Mouse (Mus musculus) myocyte (in vitro differentiated cells): ENCODE measurements around the gene Tent5b. TPM values are rescaled to one million over a fixed set of nuclear protein-coding genes. Genes with fewer than 3 reads are reported as not detected.

Experiments used
- H3K27me3 ChIP-seq: one replicate; pipeline ENCODE4 v1.6.1; 2011; ENCODE audit not compliant: control insufficient read depth, insufficient read depth, insufficient read length
- H3K36me3 ChIP-seq: one replicate; pipeline ENCODE4 v1.6.1; 2011; ENCODE audit not compliant: control insufficient read depth, insufficient read depth
- H3K4me2 ChIP-seq: one replicate; pipeline ENCODE4 v1.6.1; 2011; ENCODE audit warnings: low read depth, control low read depth
- H3K4me3 ChIP-seq: one replicate; pipeline ENCODE4 v1.5.1; 2011; ENCODE audit warnings: mild to moderate bottlenecking, control low read depth, moderate library complexity
- H3K79me2 ChIP-seq: one replicate; pipeline ENCODE4 v1.6.1; 2011; ENCODE audit not compliant: control insufficient read depth, insufficient read depth
- H3ac ChIP-seq: one replicate; pipeline ENCODE4 v1.6.1; 2011; ENCODE audit not compliant: control insufficient read depth, insufficient read length
- CEBPB ChIP-seq: IDR thresholded peaks from 2 replicates; pipeline ENCODE4 v1.6.1; 2011; ENCODE audit warnings: mild to moderate bottlenecking, moderate library complexity; ENCODE audit not compliant: poor library complexity, insufficient read depth, severe bottlenecking
- E2F4 ChIP-seq: IDR thresholded peaks from one replicate; pipeline ENCODE4 v1.6.1; 2011; ENCODE audit warnings: mild to moderate bottlenecking, control low read depth, moderate library complexity; ENCODE audit not compliant: insufficient read depth
- MAX ChIP-seq: IDR thresholded peaks from one replicate; pipeline ENCODE4 v1.6.1; 2011; ENCODE audit warnings: low read depth, mild to moderate bottlenecking, control low read depth
- MYOD1 ChIP-seq, 3 experiments: IDR thresholded peaks; one replicate each; pipeline ENCODE4 v1.6.1; 2011; ENCODE audit warnings: control low read depth in 2 of 3, low read depth in 2 of 3, mild to moderate bottlenecking in 2 of 3, moderate library complexity in 1 of 3; ENCODE audit not compliant: insufficient read length in 2 of 3, control insufficient read depth in 1 of 3
- MYOG ChIP-seq, 3 experiments: IDR thresholded peaks; one replicate each; pipeline ENCODE4 v1.6.1; 2011; ENCODE audit warnings: control low read depth in 2 of 3, low read depth in 2 of 3, mild to moderate bottlenecking in 2 of 3; ENCODE audit not compliant: insufficient read length in 2 of 3, control insufficient read depth in 1 of 3, insufficient read depth in 1 of 3
- POLR2A ChIP-seq: IDR thresholded peaks from one replicate; pipeline ENCODE4 v1.6.1; 2011; ENCODE audit warnings: low read depth, mild to moderate bottlenecking, control low read depth, moderate library complexity; ENCODE audit not compliant: insufficient read length
- POLR2AphosphoS2 ChIP-seq: IDR thresholded peaks from one replicate; pipeline ENCODE4 v1.6.1; 2011; ENCODE audit warnings: low read depth, control low read depth; ENCODE audit not compliant: insufficient read length
- REST ChIP-seq: IDR thresholded peaks from one replicate; pipeline ENCODE4 v1.6.1; 2011; ENCODE audit warnings: mild to moderate bottlenecking, control low read depth, moderate library complexity; ENCODE audit not compliant: insufficient read depth, insufficient read length
- SRF ChIP-seq: IDR thresholded peaks from one replicate; pipeline ENCODE4 v1.6.1; 2011; ENCODE audit warnings: low read depth; ENCODE audit not compliant: control insufficient read depth, insufficient read length
- TCF12 ChIP-seq: IDR thresholded peaks from one replicate; pipeline ENCODE4 v1.6.1; 2011; ENCODE audit warnings: mild to moderate bottlenecking, control low read depth; ENCODE audit not compliant: poor library complexity, insufficient read depth, severe bottlenecking
- TCF3 ChIP-seq: IDR thresholded peaks from one replicate; pipeline ENCODE4 v1.6.1; 2011; ENCODE audit warnings: low read depth, control low read depth; ENCODE audit not compliant: insufficient read length
- USF1 ChIP-seq: IDR thresholded peaks from one replicate; pipeline ENCODE4 v1.6.1; 2011; ENCODE audit warnings: low read depth, mild to moderate bottlenecking, control low read depth, moderate library complexity
- polyA plus RNA-seq: library from polyadenylated mRNA; unstranded; fragments of >200 nt; fragmentation: generic; extraction: Trizol; gene quantifications from one replicate; pipeline ENCODE4 v1.2.1, GENCODE M21; 2012; ENCODE audit warnings: missing spikeins

Tent5b gene
- 3.3 TPM for polyA plus RNA-seq

GRCm38 (mm10) chr4:133479458-133480184 lies at the start of gene Tent5b:
Tent5b (plus strand) TSS chr4:133480132.
- TF ChIP-seq TCF12, result no peak
- no peak for TF ChIP-seq REST
- no peak for TF ChIP-seq TCF3
- peak; percentile 60 for TF ChIP-seq E2F4
- no peak for TF ChIP-seq MAX
- peak; percentile 55 for TF ChIP-seq SRF
- no peak for TF ChIP-seq CEBPB
- peak in 1 of 3 experiments; percentile 36 for TF ChIP-seq MYOD1 (IDR thresholded peaks at IDR 0.05; ENCODE audit: control insufficient read depth in 1 of 3, insufficient read length in 2 of 3, low read depth in 2 of 3)
- TF ChIP-seq MYOG (IDR thresholded peaks at IDR 0.05; ENCODE audit: control insufficient read depth in 1 of 3, insufficient read depth in 1 of 3, insufficient read length in 2 of 3, low read depth in 2 of 3), result peak in 2 of 3 experiments; percentile 2 to 27
- TF ChIP-seq POLR2AphosphoS2, result no peak
- Histone ChIP-seq H3K79me2 (no peaks in the 10 kb centered on the region), H3K27me3 (no peaks in the 10 kb centered on the region)

GRCm38 (mm10) chr4:133431508-133431907 lies 48.4 kb upstream of the Tent5b start:
- Histone ChIP-seq H3ac (no peak overlapping the region), H3K4me3 (no peak overlapping the region), H3K4me2 (no peak overlapping the region), H3K36me3 (no peaks in the 10 kb centered on the region), H3K27me3 (no peaks in the 10 kb centered on the region), H3K79me2 (no peaks in the 10 kb centered on the region)
- no peak for TF ChIP-seq CEBPB
- TF ChIP-seq POLR2A, result no peak

More at GRCm38 (mm10) chr4:133479458-133480184, at the start of gene Tent5b:
- peak within 1 kb of the TSS; percentile 22 for H3K4me3 ChIP-seq
- peak within 1 kb of the TSS; percentile 68 for H3K4me2 ChIP-seq
- H3K36me3 ChIP-seq, result no peaks in the 10 kb centered on the region
- no peak within 1 kb of the TSS for H3ac ChIP-seq

GRCm38 (mm10) chr4:133432560-133433171 lies 47.3 kb upstream of the Tent5b start:
- Histone ChIP-seq H3K4me3 (no peak overlapping the region), H3K4me2 (no peak overlapping the region), H3K79me2 (no peaks in the 10 kb centered on the region), H3K36me3 (no peaks in the 10 kb centered on the region), H3K27me3 (no peaks in the 10 kb centered on the region), H3ac (no peak overlapping the region)
- no peak for TF ChIP-seq MAX
- TF ChIP-seq USF1, result no peak
- no peak for TF ChIP-seq CEBPB
- TF ChIP-seq REST, result no peak
- no peak for TF ChIP-seq TCF12
- no peak for TF ChIP-seq TCF3
- no peak for TF ChIP-seq MYOD1 (IDR thresholded peaks at IDR 0.05; ENCODE audit: control insufficient read depth in 1 of 3, insufficient read length in 2 of 3, low read depth in 2 of 3)
- no peak for TF ChIP-seq POLR2A
- TF ChIP-seq MYOG (IDR thresholded peaks at IDR 0.05; ENCODE audit: control insufficient read depth in 1 of 3, insufficient read depth in 1 of 3, insufficient read length in 2 of 3, low read depth in 2 of 3), result no peak

GRCm38 (mm10) chr4:133435921-133436320 lies 44.0 kb upstream of the Tent5b start:
- Histone ChIP-seq H3K36me3 (no peaks in the 10 kb centered on the region), H3K4me2 (no peak overlapping the region), H3ac (no peak overlapping the region), H3K4me3 (no peak overlapping the region), H3K79me2 (no peaks in the 10 kb centered on the region), H3K27me3 (no peaks in the 10 kb centered on the region)
- TF ChIP-seq CEBPB (no peak), MAX (no peak), MYOD1 (IDR thresholded peaks at IDR 0.05; ENCODE audit: control insufficient read depth in 1 of 3, insufficient read length in 2 of 3, low read depth in 2 of 3) (no peak), USF1 (no peak), TCF12 (no peak), MYOG (IDR thresholded peaks at IDR 0.05; ENCODE audit: control insufficient read depth in 1 of 3, insufficient read depth in 1 of 3, insufficient read length in 2 of 3, low read depth in 2 of 3) (no peak), TCF3 (no peak), REST (no peak), E2F4 (no peak), POLR2AphosphoS2 (no peak), POLR2A (no peak), SRF (no peak)
